Mouse (Mus musculus): ENCODE measurements around the gene Hltf. TPM values are rescaled to one million over a fixed set of nuclear protein-coding genes. Genes with fewer than 3 reads are reported as not detected.

The Hltf gene
- polyA plus RNA-seq, 2 experiments, result 4.5 to 9.4 TPM

- no peaks in the 10 kb centered on the region for H3K9me3 ChIP-seq (ENCODE audit: control insufficient read depth, low read length)
- H3K27ac ChIP-seq, result no peak overlapping the region
- TF ChIP-seq EP300 (IDR thresholded peaks at IDR 0.05; ENCODE audit: low read depth), result no peak
- TF ChIP-seq CTCF (IDR thresholded peaks at IDR 0.05; ENCODE audit: low read depth), result no peak
- no peak overlapping the region for H3K4me2 ChIP-seq (ENCODE audit: low read depth)
- H3K9ac ChIP-seq (replicated peaks), result no peak overlapping the region
- DNase-seq (ENCODE audit: low read depth in 3 of 3, low spot score in 3 of 3) (no peak), ATAC-seq (ENCODE audit: insufficient read depth) (no peak)
- H3K27me3 ChIP-seq (ENCODE audit: control insufficient read depth, insufficient read depth, low read length), result no peaks in the 10 kb centered on the region
- WGBS (ENCODE audit: insufficient replicate concordance), result 64% methylated on average over 1 of the region's 1 CpGs
- no peaks in the 10 kb centered on the region for H3K36me3 ChIP-seq (replicated peaks; ENCODE audit: control insufficient read depth, insufficient read depth, low read depth)
- H3K4me3 ChIP-seq (ENCODE audit: insufficient read depth in 1 of 2, low read depth in 2 of 2, low read length in 2 of 2), result no peak overlapping the region
- H3K4me1 ChIP-seq (replicated peaks; ENCODE audit: control insufficient read depth in 2 of 2, insufficient read depth in 2 of 2, low read length in 1 of 2), result 0 out of 4 replicates have a peak, but pooled peaks cover 0 to 2% of the 10 kb centered on the region in 2 experiments
These were observed 84.1 kb downstream of the Hltf start for GRCm38 (mm10) chr3:20141679-20142078.

- H3K4me1 ChIP-seq (replicated peaks; ENCODE audit: control insufficient read depth in 2 of 2, insufficient read depth in 2 of 2, low read length in 1 of 2), result 0 out of 4 replicates have a peak, but pooled peaks cover 0 to 2% of the 10 kb centered on the region in 2 experiments
- no peak overlapping the region for H3K4me2 ChIP-seq (ENCODE audit: low read depth)
- no peak for TF ChIP-seq CTCF (IDR thresholded peaks at IDR 0.05; ENCODE audit: low read depth)
- TF ChIP-seq EP300 (IDR thresholded peaks at IDR 0.05; ENCODE audit: low read depth), result no peak
- DNase-seq (ENCODE audit: low read depth in 3 of 3, low spot score in 3 of 3), result no peak
- H3K36me3 ChIP-seq (replicated peaks; ENCODE audit: control insufficient read depth, insufficient read depth, low read depth), result no peaks in the 10 kb centered on the region
- no peak overlapping the region for H3K9ac ChIP-seq (replicated peaks)
- no peaks in the 10 kb centered on the region for H3K9me3 ChIP-seq (ENCODE audit: control insufficient read depth, low read length)
- no peak for ATAC-seq (ENCODE audit: insufficient read depth)
- no peak overlapping the region for H3K27ac ChIP-seq
- H3K27me3 ChIP-seq (ENCODE audit: control insufficient read depth, insufficient read depth, low read length), result no peaks in the 10 kb centered on the region
- H3K4me3 ChIP-seq (ENCODE audit: insufficient read depth in 1 of 2, low read depth in 2 of 2, low read length in 2 of 2), result no peak overlapping the region
- 59% methylated on average over 2 of the region's 2 CpGs for WGBS (ENCODE audit: insufficient replicate concordance)
These were observed 84.5 kb downstream of the Hltf start for GRCm38 (mm10) chr3:20142101-20142500.

GRCm38 (mm10) chr3:20142576-20142975 is 85.0 kb downstream of the Hltf start:
- no peak for ATAC-seq (ENCODE audit: insufficient read depth)
- Histone ChIP-seq H3K9me3 (ENCODE audit: control insufficient read depth, low read length) (no peaks in the 10 kb centered on the region), H3K4me2 (ENCODE audit: low read depth) (no peak overlapping the region), H3K36me3 (replicated peaks; ENCODE audit: control insufficient read depth, insufficient read depth, low read depth) (no peaks in the 10 kb centered on the region), H3K9ac (replicated peaks) (no peak overlapping the region), H3K4me1 (replicated peaks; ENCODE audit: control insufficient read depth in 2 of 2, insufficient read depth in 2 of 2, low read length in 1 of 2) (0 out of 4 replicates have a peak, but pooled peaks cover 0 to 2% of the 10 kb centered on the region in 2 experiments), H3K27me3 (ENCODE audit: control insufficient read depth, insufficient read depth, low read length) (no peaks in the 10 kb centered on the region), H3K27ac (no peak overlapping the region), H3K4me3 (ENCODE audit: insufficient read depth in 1 of 2, low read depth in 2 of 2, low read length in 2 of 2) (no peak overlapping the region)
- TF ChIP-seq EP300 (IDR thresholded peaks at IDR 0.05; ENCODE audit: low read depth), result no peak
- no peak for TF ChIP-seq CTCF (IDR thresholded peaks at IDR 0.05; ENCODE audit: low read depth)
- DNase-seq (ENCODE audit: low read depth in 3 of 3, low spot score in 3 of 3), result no peak
- WGBS (ENCODE audit: insufficient replicate concordance), result 59% methylated on average over 3 of the region's 3 CpGs

- 69% methylated on average over 3 of the region's 3 CpGs for WGBS (ENCODE audit: insufficient replicate concordance)
- Histone ChIP-seq H3K9ac (replicated peaks) (no peak overlapping the region), H3K9me3 (ENCODE audit: control insufficient read depth, low read length) (no peaks in the 10 kb centered on the region), H3K27me3 (ENCODE audit: control insufficient read depth, insufficient read depth, low read length) (no peaks in the 10 kb centered on the region), H3K4me3 (ENCODE audit: insufficient read depth in 1 of 2, low read depth in 2 of 2, low read length in 2 of 2) (no peak overlapping the region), H3K27ac (no peak overlapping the region), H3K36me3 (replicated peaks; ENCODE audit: control insufficient read depth, insufficient read depth, low read depth) (no peaks in the 10 kb centered on the region), H3K4me1 (replicated peaks; ENCODE audit: control insufficient read depth in 2 of 2, insufficient read depth in 2 of 2, low read length in 1 of 2) (0 out of 4 replicates have a peak, but pooled peaks cover 0 to 2% of the 10 kb centered on the region in 2 experiments), H3K4me2 (ENCODE audit: low read depth) (no peak overlapping the region)
- DNase-seq (ENCODE audit: low read depth in 3 of 3, low spot score in 3 of 3) (no peak), ATAC-seq (ENCODE audit: insufficient read depth) (no peak)
- no peak for TF ChIP-seq EP300 (IDR thresholded peaks at IDR 0.05; ENCODE audit: low read depth)
- TF ChIP-seq CTCF (IDR thresholded peaks at IDR 0.05; ENCODE audit: low read depth), result no peak
These were observed 86.1 kb downstream of the Hltf start for GRCm38 (mm10) chr3:20143726-20144125.

- Histone ChIP-seq H3K4me2 (ENCODE audit: low read depth) (no peak overlapping the region), H3K4me3 (ENCODE audit: insufficient read depth in 1 of 2, low read depth in 2 of 2, low read length in 2 of 2) (no peak overlapping the region), H3K9me3 (ENCODE audit: control insufficient read depth, low read length) (no peaks in the 10 kb centered on the region), H3K4me1 (replicated peaks; ENCODE audit: control insufficient read depth in 2 of 2, insufficient read depth in 2 of 2, low read length in 1 of 2) (0 out of 4 replicates have a peak, but pooled peaks cover 0 to 2% of the 10 kb centered on the region in 2 experiments), H3K27me3 (ENCODE audit: control insufficient read depth, insufficient read depth, low read length) (no peaks in the 10 kb centered on the region), H3K36me3 (replicated peaks; ENCODE audit: control insufficient read depth, insufficient read depth, low read depth) (no peaks in the 10 kb centered on the region; the same call in 1 of the 2 replicates), H3K9ac (replicated peaks) (no peak overlapping the region), H3K27ac (no peak overlapping the region)
- WGBS (ENCODE audit: insufficient replicate concordance), result 69% methylated on average over 2 of the region's 2 CpGs
- DNase-seq (ENCODE audit: low read depth in 3 of 3, low spot score in 3 of 3) (no peak), ATAC-seq (ENCODE audit: insufficient read depth) (no peak)
- TF ChIP-seq CTCF (IDR thresholded peaks at IDR 0.05; ENCODE audit: low read depth), result no peak
- TF ChIP-seq EP300 (IDR thresholded peaks at IDR 0.05; ENCODE audit: low read depth), result no peak
These were observed 86.8 kb downstream of the Hltf start for GRCm38 (mm10) chr3:20144401-20144800.
